Mouse (Mus musculus): ENCODE data around the gene A1bg. TPM values are rescaled to one million over a fixed set of nuclear protein-coding genes. Genes with fewer than 3 reads are reported as not detected.

Gene A1bg
- polyA plus RNA-seq, 1 experiment, result not detected

DNA sequence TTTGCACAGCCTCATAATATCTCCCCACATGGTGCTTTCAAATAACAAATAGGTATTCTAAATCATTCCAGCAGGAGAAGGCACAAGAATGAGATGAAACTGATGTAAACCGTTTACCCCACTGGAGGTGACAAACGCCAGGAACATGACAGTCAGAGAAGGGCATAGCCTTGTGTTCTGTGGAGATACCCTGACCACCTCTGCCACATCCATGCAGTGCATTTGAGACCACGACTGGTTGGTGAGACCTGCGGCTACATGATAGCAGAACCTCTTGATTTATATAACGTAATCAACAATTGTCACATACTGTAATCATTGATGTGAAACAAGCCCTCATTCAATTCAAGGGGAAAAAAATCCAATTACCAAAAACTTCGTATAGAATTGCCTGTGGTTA, 47.1 kb downstream of the A1bg start:
- H3K4me1 ChIP-seq (ENCODE audit: control insufficient read depth, insufficient read depth, low read length), result no peaks in the 10 kb centered on the region
- no peak overlapping the region for H3K27ac ChIP-seq (ENCODE audit: insufficient read depth, low read length)
- TF ChIP-seq POLR2A (IDR thresholded peaks at IDR 0.05; ENCODE audit: extremely low read depth, insufficient read depth, low read length), result no peak
- no peak for TF ChIP-seq CTCF (IDR thresholded peaks at IDR 0.05; ENCODE audit: extremely low read depth, insufficient read depth, low read length)
- H3K4me3 ChIP-seq (ENCODE audit: insufficient read depth, low read length), result no peak overlapping the region

GRCm38 (mm10) chr15:60862417-60862816, 60.4 kb downstream of the A1bg start:
- Histone ChIP-seq H3K27ac (ENCODE audit: insufficient read depth, low read length) (no peak overlapping the region), H3K4me1 (ENCODE audit: control insufficient read depth, insufficient read depth, low read length) (no peaks in the 10 kb centered on the region), H3K4me3 (ENCODE audit: insufficient read depth, low read length) (no peak overlapping the region)
- TF ChIP-seq CTCF (IDR thresholded peaks at IDR 0.05; ENCODE audit: extremely low read depth, insufficient read depth, low read length), result no peak
- no peak for TF ChIP-seq POLR2A (IDR thresholded peaks at IDR 0.05; ENCODE audit: extremely low read depth, insufficient read depth, low read length)

DNA sequence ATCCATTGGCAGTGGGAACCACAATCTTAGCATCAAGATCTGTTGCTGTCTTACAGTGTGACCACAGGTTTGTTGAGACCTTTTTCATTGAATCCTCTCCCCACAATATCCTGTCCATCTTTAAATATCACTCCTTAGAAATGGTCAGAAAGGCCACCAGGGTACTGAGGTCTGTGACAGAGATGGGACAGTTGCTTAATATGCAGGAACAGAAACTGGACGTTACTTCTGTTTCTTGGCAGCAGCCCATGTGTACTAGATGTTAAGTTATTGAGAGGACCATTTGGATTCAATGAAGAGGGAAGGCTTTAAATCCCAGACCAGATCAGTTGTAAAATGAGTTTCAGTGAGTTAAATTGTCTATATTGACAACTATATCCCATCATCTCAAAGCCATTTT, 67.7 kb downstream of the A1bg start:
- TF ChIP-seq POLR2A (IDR thresholded peaks at IDR 0.05; ENCODE audit: extremely low read depth, insufficient read depth, low read length) (no peak), CTCF (IDR thresholded peaks at IDR 0.05; ENCODE audit: extremely low read depth, insufficient read depth, low read length) (no peak)
- Histone ChIP-seq H3K4me1 (ENCODE audit: control insufficient read depth, insufficient read depth, low read length) (no peaks in the 10 kb centered on the region), H3K27ac (ENCODE audit: insufficient read depth, low read length) (no peak overlapping the region), H3K4me3 (ENCODE audit: insufficient read depth, low read length) (no peak overlapping the region)

- TF ChIP-seq POLR2A (IDR thresholded peaks at IDR 0.05; ENCODE audit: extremely low read depth, insufficient read depth, low read length) (no peak), CTCF (IDR thresholded peaks at IDR 0.05; ENCODE audit: extremely low read depth, insufficient read depth, low read length) (no peak)
- H3K4me1 ChIP-seq (ENCODE audit: control insufficient read depth, insufficient read depth, low read length), result no peaks in the 10 kb centered on the region
- no peak overlapping the region for H3K4me3 ChIP-seq (ENCODE audit: insufficient read depth, low read length)
- H3K27ac ChIP-seq (ENCODE audit: insufficient read depth, low read length), result no peak overlapping the region
Observed at GRCm38 (mm10) chr15:60854151-60854550, 68.7 kb downstream of the A1bg start.

DNA sequence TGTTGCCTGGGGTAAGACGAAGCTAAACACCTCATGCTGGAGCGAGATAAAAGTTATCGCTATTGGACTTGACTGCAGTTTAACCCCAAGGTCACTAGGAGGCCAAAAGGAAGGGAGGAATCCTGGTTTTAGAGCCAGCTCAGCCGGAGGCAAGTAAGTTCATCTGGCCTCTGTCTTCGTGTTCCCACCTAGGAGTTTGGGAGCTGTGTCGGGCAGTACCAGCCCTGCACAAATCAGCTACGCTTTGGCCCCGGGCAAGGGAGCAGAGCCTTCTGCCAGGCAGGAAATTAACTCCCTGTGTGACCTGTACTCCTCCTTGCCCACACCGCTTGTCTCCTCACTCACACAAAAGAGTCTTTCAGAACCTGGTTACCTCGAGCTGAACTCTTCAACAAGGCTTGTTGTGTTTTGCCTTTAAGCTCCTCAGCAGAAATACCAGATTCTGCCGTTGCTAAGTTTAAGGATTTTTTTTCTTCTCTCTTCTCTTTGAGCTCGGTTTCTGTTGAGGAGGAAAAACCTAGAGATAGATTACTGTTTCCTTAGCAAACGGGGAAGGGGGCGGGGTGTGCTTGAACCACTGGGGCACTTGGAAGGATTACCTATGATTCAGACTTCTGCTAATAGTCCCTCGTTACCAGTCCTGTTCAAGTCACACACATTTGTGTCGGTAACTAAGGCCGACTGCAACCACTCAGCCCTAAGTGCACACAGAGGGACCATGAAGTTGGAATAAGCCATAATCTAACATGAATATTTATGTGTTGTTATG, 69.4 kb downstream of the A1bg start, which contains the start of gene Fam84b:
TSS of gene Fam84b (minus strand) at position 548 of the 769 bp plus-strand sequence.
- no peaks in the 10 kb centered on the region for H3K4me1 ChIP-seq (ENCODE audit: control insufficient read depth, insufficient read depth, low read length)
- no peak within 1 kb of the TSS for H3K27ac ChIP-seq (ENCODE audit: insufficient read depth, low read length)
- H3K4me3 ChIP-seq (ENCODE audit: insufficient read depth, low read length), result no peak within 1 kb of the TSS
- no peak for TF ChIP-seq CTCF (IDR thresholded peaks at IDR 0.05; ENCODE audit: extremely low read depth, insufficient read depth, low read length)
- TF ChIP-seq POLR2A (IDR thresholded peaks at IDR 0.05; ENCODE audit: extremely low read depth, insufficient read depth, low read length), result no peak

DNA sequence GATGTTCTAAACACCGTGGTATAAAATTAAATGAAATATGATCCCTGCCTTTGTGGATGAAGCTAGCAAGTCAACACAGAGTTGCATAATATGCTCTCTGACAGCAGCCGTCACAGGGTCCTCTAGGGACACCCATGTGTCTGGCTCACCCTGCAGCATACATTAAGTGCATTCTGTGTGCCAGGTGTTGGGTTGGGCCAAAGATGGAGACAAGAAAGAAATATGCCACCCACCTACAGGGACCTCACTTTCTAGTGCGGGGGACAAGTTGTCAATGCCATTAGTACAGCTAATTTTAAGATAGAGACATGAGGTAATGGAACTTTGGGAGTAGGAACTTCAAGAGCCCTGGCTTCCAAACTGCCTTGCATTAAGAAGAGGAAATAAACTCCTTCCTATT, 74.2 kb downstream of the A1bg start:
- H3K4me1 ChIP-seq (ENCODE audit: control insufficient read depth, insufficient read depth, low read length), result no peaks in the 10 kb centered on the region
- no peak overlapping the region for H3K27ac ChIP-seq (ENCODE audit: insufficient read depth, low read length)
- H3K4me3 ChIP-seq (ENCODE audit: insufficient read depth, low read length), result no peak overlapping the region
- TF ChIP-seq POLR2A (IDR thresholded peaks at IDR 0.05; ENCODE audit: extremely low read depth, insufficient read depth, low read length) (no peak), CTCF (IDR thresholded peaks at IDR 0.05; ENCODE audit: extremely low read depth, insufficient read depth, low read length) (no peak)

Other genes with a start within 250 kb of the A1bg start
- 3.8 and 4.2 TPM in 2 replicates for gene Fam84b, start 69.2 kb downstream of the A1bg start, polyA plus RNA-seq (2012; rRNA removed)

Data from cortical plate, adult 2 months (tissue).